Mouse (Mus musculus): ENCODE measurements at regions not wholly inside any gene's neighbourhood (a gene's known extent, or its start where the extent isn't known, plus 50 kb on each side); places are given as distances from the start of the nearest gene placed in this dataset.

DNA sequence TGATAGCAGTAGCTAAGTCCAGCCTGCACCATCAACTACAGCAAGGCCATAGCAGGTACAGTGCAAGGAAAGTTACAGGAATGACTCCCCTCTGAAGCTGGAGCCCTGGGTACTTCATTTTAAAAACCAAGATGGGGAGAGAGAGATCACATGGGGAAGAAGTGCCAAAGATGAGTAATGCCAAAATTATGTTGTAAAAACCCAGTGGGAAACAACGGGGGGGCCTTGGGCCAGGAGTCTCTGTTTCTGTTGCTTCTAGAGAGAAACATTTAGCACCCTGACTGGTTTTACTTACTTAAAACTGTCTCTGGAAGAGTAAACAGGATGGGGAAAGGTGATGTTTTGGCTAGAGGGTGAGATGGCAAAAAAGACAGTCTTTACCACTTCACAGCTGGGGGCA is 392.6 kb downstream of the Nedd1 start:
- TF ChIP-seq CTCF (IDR thresholded peaks at IDR 0.05; ENCODE audit: control insufficient read depth, insufficient read depth, insufficient replicate concordance, low read depth, low read length) (no peak), POLR2A (IDR thresholded peaks at IDR 0.05; ENCODE audit: control insufficient read depth, low read depth, low read length) (no peak)

All from testis, adult 2 months (tissue).